Mouse (Mus musculus) lung, postnatal 25 days (tissue): Measurements from ENCODE around the gene Pex16.

Source experiments
- DNase-seq: peaks from one replicate; pipeline ENCODE4 v3.0.0; 2022; ENCODE audit warnings: low spot score

Pex16 gene

GRCm38 (mm10) chr2:92374514-92374913, at the start of gene Pex16, which contains the start of gene Large2:
TSS of gene Pex16 (plus strand) at chr2:92374676.
TSS of gene Large2 (minus strand) at chr2:92374869.
- DNase-seq: peak; percentile 51

- DNase-seq: no peak
These were observed 48.8 kb upstream of the Pex16 start for GRCm38 (mm10) chr2:92325676-92326075.

GRCm38 (mm10) chr2:92326221-92326620, 48.3 kb upstream of the Pex16 start:
- DNase-seq: no peak

GRCm38 (mm10) chr2:92327601-92328000, 46.9 kb upstream of the Pex16 start:
- DNase-seq: no peak

- DNase-seq: no peak
These were observed 46.3 kb upstream of the Pex16 start for GRCm38 (mm10) chr2:92328206-92328605.

GRCm38 (mm10) chr2:92330840-92331239, 43.6 kb upstream of the Pex16 start:
- DNase-seq: peak; percentile 43

GRCm38 (mm10) chr2:92331410-92331809, 43.1 kb upstream of the Pex16 start:
- DNase-seq: no peak

GRCm38 (mm10) chr2:92331871-92332270, 42.6 kb upstream of the Pex16 start:
- DNase-seq: no peak

GRCm38 (mm10) chr2:92342418-92342817, 32.1 kb upstream of the Pex16 start:
- no peak for DNase-seq

GRCm38 (mm10) chr2:92347191-92347590, 27.3 kb upstream of the Pex16 start:
- no peak for DNase-seq

GRCm38 (mm10) chr2:92349589-92350425, 24.7 kb upstream of the Pex16 start:
- no peak for DNase-seq

GRCm38 (mm10) chr2:92350686-92351085, 23.8 kb upstream of the Pex16 start:
- DNase-seq: no peak

- no peak for DNase-seq
These were observed 21.1 kb upstream of the Pex16 start for GRCm38 (mm10) chr2:92353402-92353801.

- no peak for DNase-seq
These were observed 20.3 kb upstream of the Pex16 start for GRCm38 (mm10) chr2:92354224-92354623.

- DNase-seq: peak; percentile 66
These were observed 15.2 kb upstream of the Pex16 start for GRCm38 (mm10) chr2:92359301-92359700.

- no peak for DNase-seq
These were observed 14.2 kb upstream of the Pex16 start for GRCm38 (mm10) chr2:92360186-92360823.

GRCm38 (mm10) chr2:92360893-92361292, 13.6 kb upstream of the Pex16 start:
- DNase-seq: no peak

- DNase-seq: no peak
These were observed 12.7 kb upstream of the Pex16 start for GRCm38 (mm10) chr2:92361795-92362194.

- no peak for DNase-seq
These were observed 11.8 kb upstream of the Pex16 start for GRCm38 (mm10) chr2:92362571-92363228.

- DNase-seq: no peak
These were observed 10.4 kb upstream of the Pex16 start for GRCm38 (mm10) chr2:92364086-92364485.

GRCm38 (mm10) chr2:92365568-92365967, 8.9 kb upstream of the Pex16 start:
- DNase-seq: no peak

GRCm38 (mm10) chr2:92367383-92368029, 7.0 kb upstream of the Pex16 start:
- no peak for DNase-seq
